Mouse (Mus musculus) forebrain, embryonic 15.5 days (tissue): ENCODE data around the gene 6030445D17Rik. TPM values are rescaled to one million over a fixed set of nuclear protein-coding genes. Genes with fewer than 3 reads are reported as not detected.

ENCODE experiments used
- ATAC-seq: fragments of 200-750 bp; cut with Nextera tagmentation; replicated peaks from 2 replicates; pipeline ENCODE4 v1.8.0; 2017; ENCODE audit warnings: mild to moderate bottlenecking, moderate TSS enrichment, moderate library complexity
- H3K27ac ChIP-seq: fragments of 300-500 bp; sonication (generic); replicated peaks from 2 replicates; pipeline ENCODE4 v1.5.1; 2015; ENCODE audit warnings: mild to moderate bottlenecking, inconsistent platforms
- H3K27me3 ChIP-seq: fragments of 300-500 bp; sonication (generic); 2 replicates; pipeline ENCODE4 v1.6.1; 2015; ENCODE audit warnings: inconsistent platforms
- H3K36me3 ChIP-seq: fragments of 300-500 bp; sonication (generic); 2 replicates; pipeline ENCODE4 v1.6.1; 2015; ENCODE audit warnings: mild to moderate bottlenecking, inconsistent platforms
- H3K4me1 ChIP-seq: fragments of 300-500 bp; sonication (generic); 2 replicates; pipeline ENCODE4 v1.6.1; 2015; ENCODE audit warnings: inconsistent platforms
- H3K4me2 ChIP-seq: fragments of 300-500 bp; sonication (generic); replicated peaks from 2 replicates; pipeline ENCODE4 v1.6.1; 2015; ENCODE audit warnings: mild to moderate bottlenecking, inconsistent platforms
- H3K4me3 ChIP-seq: fragments of 300-500 bp; sonication (generic); 2 replicates; pipeline ENCODE4 v1.5.1; 2015; ENCODE audit warnings: mild to moderate bottlenecking, inconsistent platforms
- H3K9ac ChIP-seq: fragments of 300-500 bp; sonication (generic); replicated peaks from 2 replicates; pipeline ENCODE4 v1.6.1; 2015; ENCODE audit warnings: mild to moderate bottlenecking, inconsistent platforms
- H3K9me3 ChIP-seq: fragments of 300-500 bp; sonication (generic); 2 replicates; pipeline ENCODE4 v1.6.1; 2016; ENCODE audit warnings: inconsistent platforms
- WGBS: fragments of 180-500 bp; shearing (Covaris S2); methylation state at CpG from one replicate; pipeline ENCODE4 v1.1.7; 2015; ENCODE audit warnings: mixed read lengths; 5-methylcytosine and 5-hydroxymethylcytosine counted together
- polyA plus RNA-seq: library from polyadenylated mRNA; unstranded; fragments of >200 nt; fragmentation: Nextera tagmentation; extraction: Ambion mirVana; gene quantifications from 2 replicates; pipeline ENCODE4 v1.2.1, GENCODE M21; 2015

Gene 6030445D17Rik
- polyA plus RNA-seq, 1 experiment from 2014 or later, result 0.57 TPM

DNA sequence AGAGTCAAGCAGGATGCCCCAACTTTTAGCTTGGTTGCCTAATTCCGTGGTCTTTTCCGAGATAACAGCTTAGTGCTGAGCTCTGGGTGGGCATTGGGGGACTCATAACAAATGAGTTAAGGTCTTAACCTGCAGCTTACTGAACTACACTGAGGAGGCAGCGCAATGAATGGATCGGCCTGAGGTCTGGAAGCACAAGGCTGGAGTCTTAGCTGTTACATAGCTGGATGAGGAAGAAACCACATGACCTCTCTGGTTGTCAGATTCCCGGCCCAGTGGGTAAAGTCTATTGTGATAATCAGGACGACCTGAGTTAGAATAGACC is 327 bp upstream of the 6030445D17Rik start:
- no peak overlapping the region for H3K27ac ChIP-seq
- peaks cover 16% of the 10 kb centered on the region for H3K4me1 ChIP-seq
- H3K4me2 ChIP-seq, result peak overlapping the region; percentile 90
- 13% methylated on average over 6 of the region's 6 CpGs for WGBS
- H3K36me3 ChIP-seq, result no peaks in the 10 kb centered on the region
- H3K9me3 ChIP-seq, result no peaks in the 10 kb centered on the region
- peak overlapping the region; percentile 59 for H3K4me3 ChIP-seq
- H3K9ac ChIP-seq, result peak overlapping the region; percentile 57
- H3K27me3 ChIP-seq, result peaks cover 25% of the 10 kb centered on the region
- no peak for ATAC-seq

DNA sequence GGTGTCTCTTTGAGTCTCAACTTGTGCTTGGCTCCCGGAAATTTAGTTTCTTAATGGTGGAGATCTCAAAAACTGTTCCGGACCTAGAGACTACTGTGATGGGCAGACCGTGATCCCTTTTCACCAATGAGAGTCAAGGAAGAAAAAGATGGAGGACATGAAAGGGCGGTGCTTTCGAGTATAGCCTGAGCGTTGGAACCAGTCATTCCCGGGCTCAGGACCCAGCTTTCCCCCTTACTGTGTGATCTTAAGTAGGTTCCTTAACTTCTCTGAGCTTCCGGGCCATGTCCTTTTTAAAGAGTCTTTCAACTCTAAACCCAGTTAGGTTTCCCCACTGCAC is 759 bp downstream of the 6030445D17Rik start:
- Histone ChIP-seq H3K4me1 (peaks cover 16% of the 10 kb centered on the region), H3K27me3 (peaks cover 25% of the 10 kb centered on the region), H3K36me3 (no peaks in the 10 kb centered on the region), H3K9ac (peak overlapping the region; percentile 57), H3K27ac (peak overlapping the region; percentile 29), H3K9me3 (no peaks in the 10 kb centered on the region), H3K4me2 (peak overlapping the region; percentile 90), H3K4me3 (peak overlapping the region; percentile 59)
- ATAC-seq, result peak; percentile 69
- under 1% methylated on average over 8 of the region's 8 CpGs for WGBS

DNA sequence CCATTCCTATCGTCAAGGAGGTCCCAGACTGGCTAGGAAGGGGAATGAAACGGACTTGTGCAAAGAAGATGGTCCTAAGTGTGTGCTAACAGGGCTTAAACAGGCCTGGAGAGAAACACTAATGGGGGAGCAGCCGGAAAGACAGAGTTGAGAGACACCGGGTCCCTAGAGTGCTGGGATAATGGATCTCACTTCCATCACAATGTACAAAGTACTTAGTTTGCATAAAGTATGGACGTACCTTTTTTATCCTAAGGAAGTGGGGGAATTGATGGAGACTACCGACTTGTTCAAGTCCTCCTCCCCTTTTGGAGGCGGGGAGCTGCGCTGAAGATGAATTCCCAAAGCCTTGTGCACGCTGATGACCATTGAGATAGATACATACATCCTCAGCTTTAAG is 1.4 kb downstream of the 6030445D17Rik start:
- Histone ChIP-seq H3K4me1 (peaks cover 16% of the 10 kb centered on the region), H3K27ac (no peak overlapping the region), H3K9me3 (no peaks in the 10 kb centered on the region), H3K36me3 (no peaks in the 10 kb centered on the region), H3K27me3 (peaks cover 25% of the 10 kb centered on the region), H3K9ac (peak overlapping the region; percentile 57), H3K4me2 (peak overlapping the region; percentile 90), H3K4me3 (peak overlapping the region; percentile 59)
- 18% methylated on average over 9 of the region's 9 CpGs for WGBS
- no peak for ATAC-seq

DNA sequence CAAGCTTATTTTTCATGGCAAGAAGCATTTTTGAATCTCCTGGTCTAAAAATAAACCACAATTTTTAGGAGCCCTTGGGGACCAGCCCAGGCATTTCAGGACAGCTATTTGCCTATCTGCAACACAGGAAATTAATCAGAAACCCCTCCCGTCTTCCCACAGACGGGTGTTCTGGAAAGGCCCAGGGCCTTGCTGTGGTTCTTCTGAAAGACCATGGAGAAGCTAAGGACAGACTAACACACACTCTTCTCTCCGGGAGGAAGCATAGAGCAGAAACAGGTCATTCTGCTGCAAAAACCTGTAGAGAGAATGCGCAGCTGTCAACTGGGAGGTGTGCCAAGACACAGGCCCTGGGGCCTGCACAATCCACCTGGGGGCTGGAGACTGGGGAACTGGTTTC is 4.2 kb downstream of the 6030445D17Rik start:
- WGBS, result 53% methylated on average over 4 of the region's 4 CpGs
- H3K4me2 ChIP-seq, result no peak overlapping the region

DNA sequence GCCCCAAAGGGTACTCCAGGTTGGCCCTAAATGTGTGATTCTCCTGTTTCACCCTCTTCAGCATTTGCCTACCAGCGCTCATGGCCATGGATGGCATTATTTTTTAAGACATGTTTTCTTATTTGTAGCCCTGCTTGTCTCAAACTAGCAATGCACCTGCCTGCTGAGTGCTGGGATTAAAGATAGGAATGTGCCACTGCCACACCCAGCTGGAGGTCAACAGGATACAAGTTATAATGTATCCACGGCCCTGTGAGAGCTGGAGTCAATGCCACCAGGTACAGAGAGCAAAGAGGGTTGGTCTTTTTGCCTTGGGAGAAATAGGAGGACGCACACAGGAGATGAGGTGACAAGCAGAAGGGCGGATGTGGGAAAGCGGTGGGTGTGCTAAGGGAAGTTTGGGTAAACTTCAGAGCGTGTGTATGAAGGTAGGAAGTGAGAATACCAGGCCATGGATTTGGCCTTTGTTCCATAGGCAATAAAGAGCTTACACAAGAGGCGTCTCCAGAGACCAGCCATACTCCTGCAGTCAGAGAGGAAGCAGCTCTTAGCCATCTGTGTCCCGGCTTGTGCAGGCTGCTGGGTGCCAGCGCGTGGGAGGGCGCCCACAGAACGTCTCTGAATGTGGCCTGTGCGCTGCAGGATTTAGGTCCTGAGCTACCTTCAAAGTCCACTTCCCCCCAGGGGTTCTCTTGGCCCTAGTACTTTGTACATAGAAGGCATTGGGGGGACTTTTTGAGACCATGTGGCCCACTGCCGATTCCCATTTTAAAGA is 6.7 kb downstream of the 6030445D17Rik start:
- Histone ChIP-seq H3K27ac (no peak overlapping the region), H3K9me3 (no peaks in the 10 kb centered on the region), H3K4me2 (peak overlapping the region; percentile 51; the same call in 1 of the 2 replicates), H3K4me1 (peaks cover 25% of the 10 kb centered on the region), H3K36me3 (no peaks in the 10 kb centered on the region), H3K27me3 (peaks cover 7% of the 10 kb centered on the region), H3K9ac (no peak overlapping the region), H3K4me3 (no peak overlapping the region)
- WGBS, result 83% methylated on average over 14 of the region's 14 CpGs
- ATAC-seq, result peak; percentile 11

More for the DNA sequence above, 4.2 kb downstream of the 6030445D17Rik start:
- Histone ChIP-seq H3K9ac (no peak overlapping the region), H3K4me1 (peaks cover 24% of the 10 kb centered on the region), H3K27me3 (peaks cover 18% of the 10 kb centered on the region), H3K4me3 (no peak overlapping the region), H3K9me3 (no peaks in the 10 kb centered on the region), H3K27ac (no peak overlapping the region), H3K36me3 (no peaks in the 10 kb centered on the region)
- ATAC-seq, result no peak

DNA sequence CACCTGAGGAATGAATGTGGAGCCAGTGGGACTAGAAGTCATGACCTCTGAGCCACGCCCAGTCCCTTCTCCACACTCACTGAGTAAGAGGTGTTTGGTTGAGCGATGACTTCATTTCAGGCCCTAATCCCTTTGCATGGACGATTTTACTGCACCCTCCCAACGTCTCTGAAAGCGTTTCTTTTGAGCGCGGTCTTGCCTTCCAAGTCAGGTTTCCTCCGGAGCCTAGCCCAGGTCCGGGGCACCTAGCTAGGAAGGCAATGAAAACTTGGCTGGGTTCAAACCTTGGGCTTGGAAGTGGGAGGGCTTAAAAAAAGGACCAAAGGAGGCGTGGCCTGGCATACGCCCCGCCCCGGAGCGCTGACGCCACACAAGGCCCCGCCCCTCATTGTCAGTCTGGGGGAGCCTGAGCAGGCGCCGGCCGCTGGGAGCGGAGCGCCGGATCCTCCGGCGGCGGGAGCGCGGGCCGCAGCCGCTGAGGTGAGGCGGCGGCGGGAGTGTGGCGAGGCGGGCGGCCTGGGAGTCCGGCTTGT is 7.4 kb downstream of the 6030445D17Rik start, which contains the start of gene Luzp1:
Luzp1 (plus strand) TSS at position 391 of the 533 bp plus-strand sequence.
- H3K9me3 ChIP-seq, result no peaks in the 10 kb centered on the region
- H3K36me3 ChIP-seq, result no peaks in the 10 kb centered on the region
- H3K4me1 ChIP-seq, result peaks cover 25% of the 10 kb centered on the region
- H3K27me3 ChIP-seq, result peaks cover under 1% of the 10 kb centered on the region; the same call in 1 of the 2 replicates
- H3K4me3 ChIP-seq, result peak within 1 kb of the TSS; percentile 88
- ATAC-seq, result peak; percentile 94
- WGBS, result under 1% methylated on average over 36 of the region's 36 CpGs
- H3K27ac ChIP-seq, result peak within 1 kb of the TSS; percentile 95
- peak within 1 kb of the TSS; percentile 73 for H3K9ac ChIP-seq
- H3K4me2 ChIP-seq, result peak within 1 kb of the TSS; percentile 51

DNA sequence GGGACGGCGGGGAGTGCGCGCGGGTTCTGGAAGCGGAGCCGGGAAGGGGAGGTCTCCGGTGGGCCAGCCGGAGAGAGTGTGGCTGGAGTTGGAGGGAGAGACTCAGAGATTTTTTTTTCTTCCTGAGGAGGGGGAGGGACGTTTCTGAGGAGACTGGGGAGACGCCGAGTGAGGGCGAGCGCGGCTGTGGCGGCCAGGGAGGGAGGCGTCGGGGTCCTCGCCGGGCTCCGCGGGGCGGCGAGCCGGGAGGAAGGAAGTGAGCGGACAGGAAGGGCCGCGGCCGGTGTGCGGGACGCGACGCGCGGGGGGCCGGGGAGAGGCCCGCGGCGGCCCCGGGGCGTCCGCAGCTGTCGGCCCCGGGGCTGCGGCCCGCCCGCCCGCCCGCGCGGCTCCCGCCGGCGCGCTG is 7.9 kb downstream of the 6030445D17Rik start:
- ATAC-seq, result peak; percentile 82
- H3K27me3 ChIP-seq, result no peaks in the 10 kb centered on the region

DNA sequence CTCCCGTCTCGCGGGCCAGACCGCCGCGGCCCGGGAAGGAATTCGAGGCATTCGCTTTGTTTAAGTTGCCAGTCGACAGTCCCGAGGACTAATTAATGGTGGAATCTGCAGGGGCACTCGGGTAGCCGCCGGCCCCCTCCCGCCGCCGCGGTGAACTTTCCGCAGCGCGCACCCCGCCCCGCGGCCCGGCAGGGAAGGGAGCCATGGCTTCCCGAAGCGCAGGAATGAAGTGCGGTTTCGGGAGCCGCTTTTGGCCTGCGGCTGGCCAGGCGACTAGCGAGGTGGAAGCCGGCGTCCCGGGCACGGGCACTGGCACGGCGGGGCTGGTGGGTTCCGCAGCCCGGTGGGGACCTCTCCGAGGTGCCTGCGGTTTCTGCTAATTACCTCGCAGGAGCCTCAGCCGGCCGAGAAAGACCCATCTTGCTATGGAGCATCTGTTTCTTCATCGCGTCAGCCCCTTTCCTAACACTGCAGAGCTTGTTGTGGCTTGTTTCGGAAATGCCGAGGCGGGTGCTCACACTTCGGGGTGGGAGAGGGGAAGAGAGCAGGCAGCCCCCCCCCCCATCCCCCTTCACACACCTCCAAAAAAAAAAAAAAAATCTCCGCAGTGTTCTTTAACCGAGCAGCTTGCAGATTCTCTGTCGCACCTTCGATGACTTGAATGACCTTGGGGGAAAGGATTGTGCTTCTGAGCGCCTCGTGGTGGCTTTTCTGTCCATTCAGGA is 8.5 kb downstream of the 6030445D17Rik start:
- ATAC-seq, result peak; percentile 20; the same call in 1 of the 2 replicates
- Histone ChIP-seq H3K4me1 (peaks cover 25% of the 10 kb centered on the region), H3K27me3 (no peaks in the 10 kb centered on the region), H3K27ac (peak overlapping the region; percentile 95), H3K9me3 (no peaks in the 10 kb centered on the region), H3K4me3 (peak overlapping the region; percentile 88), H3K9ac (peak overlapping the region; percentile 73), H3K36me3 (no peaks in the 10 kb centered on the region), H3K4me2 (peak overlapping the region; percentile 51)
- WGBS, result under 1% methylated on average over 57 of the region's 58 CpGs

More for the DNA sequence above, 7.9 kb downstream of the 6030445D17Rik start:
- H3K4me2 ChIP-seq, result peak overlapping the region; percentile 51
- H3K4me3 ChIP-seq, result peak overlapping the region; percentile 88
- H3K9me3 ChIP-seq, result no peaks in the 10 kb centered on the region
- H3K4me1 ChIP-seq, result peaks cover 25% of the 10 kb centered on the region
- H3K36me3 ChIP-seq, result no peaks in the 10 kb centered on the region
- peak overlapping the region; percentile 73 for H3K9ac ChIP-seq
- H3K27ac ChIP-seq, result peak overlapping the region; percentile 95
- 0% methylated on average over 17 of the region's 55 CpGs for WGBS

DNA sequence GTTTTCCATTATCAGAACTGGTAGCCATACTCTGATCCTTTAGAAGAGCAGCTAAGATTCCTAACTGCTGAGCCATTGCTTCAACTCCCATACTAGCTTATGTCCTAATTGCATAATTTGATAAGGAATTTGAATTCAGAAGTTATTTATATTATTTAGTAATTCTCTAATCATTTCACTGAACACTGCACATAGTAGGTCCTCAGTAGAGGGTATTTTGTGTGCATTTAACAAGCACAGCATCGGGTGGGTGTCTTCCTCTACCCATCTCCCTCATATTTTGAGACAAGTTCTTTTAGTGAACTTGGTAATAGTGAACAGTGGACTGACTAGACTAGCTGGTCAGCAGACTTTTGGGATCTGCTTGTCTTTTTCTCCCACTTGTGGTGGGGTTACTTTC is 14.6 kb downstream of the 6030445D17Rik start:
- no peaks in the 10 kb centered on the region for H3K9me3 ChIP-seq
- no peaks in the 10 kb centered on the region for H3K36me3 ChIP-seq
- peaks cover 8% of the 10 kb centered on the region for H3K4me1 ChIP-seq
- 100% methylated on average over 1 of the region's 1 CpGs for WGBS
- H3K27me3 ChIP-seq, result no peaks in the 10 kb centered on the region
- H3K9ac ChIP-seq, result no peak overlapping the region
- no peak overlapping the region for H3K4me3 ChIP-seq
- ATAC-seq, result no peak
- H3K4me2 ChIP-seq, result no peak overlapping the region
- H3K27ac ChIP-seq, result no peak overlapping the region

DNA sequence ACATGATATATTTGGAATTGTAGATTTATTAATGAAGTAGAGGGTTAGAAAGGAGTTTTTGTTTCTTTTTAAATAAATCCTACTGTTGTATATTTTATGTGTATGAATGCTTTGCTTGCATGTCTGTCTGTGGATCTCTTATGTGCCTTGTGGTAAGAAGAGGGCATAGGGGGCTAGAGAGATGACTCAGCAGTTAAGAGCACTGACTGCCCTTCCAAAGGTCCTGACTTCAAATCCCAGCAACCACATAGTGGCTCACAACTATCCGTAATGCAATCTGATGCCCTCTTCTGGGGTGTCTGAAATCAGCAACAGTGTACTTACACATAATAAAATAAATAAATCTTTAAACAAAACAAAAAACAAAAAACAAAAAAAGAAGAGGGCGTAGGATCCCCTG is 24.5 kb downstream of the 6030445D17Rik start:
- no peak overlapping the region for H3K4me3 ChIP-seq
- no peak overlapping the region for H3K4me2 ChIP-seq
- no peaks in the 10 kb centered on the region for H3K27me3 ChIP-seq
- no peak overlapping the region for H3K27ac ChIP-seq
- H3K4me1 ChIP-seq, result no peaks in the 10 kb centered on the region
- ATAC-seq, result no peak
- WGBS, result 90% methylated on average over 2 of the region's 2 CpGs
- no peaks in the 10 kb centered on the region for H3K36me3 ChIP-seq
- no peaks in the 10 kb centered on the region for H3K9me3 ChIP-seq
- H3K9ac ChIP-seq, result no peak overlapping the region

DNA sequence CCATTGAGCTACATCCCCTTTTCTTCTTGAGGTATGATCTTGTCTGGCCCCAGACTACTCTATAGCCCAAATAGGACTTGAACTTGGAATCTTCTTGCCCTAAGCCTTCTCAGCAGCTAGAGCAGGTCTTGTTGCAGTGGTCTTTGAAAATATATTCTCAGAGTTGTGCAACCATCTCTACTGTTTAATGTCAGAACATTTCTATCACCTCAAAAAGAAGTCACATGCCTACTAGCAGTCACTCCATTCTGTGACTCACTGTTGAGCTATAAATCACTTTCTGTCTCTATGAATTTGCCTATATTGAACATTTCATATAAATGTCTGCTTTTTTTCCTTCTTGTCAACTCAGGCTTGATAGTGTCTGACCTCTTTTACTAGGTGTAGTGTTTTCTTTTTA is 33.9 kb downstream of the 6030445D17Rik start:
- Histone ChIP-seq H3K4me3 (no peak overlapping the region), H3K27me3 (no peaks in the 10 kb centered on the region), H3K9ac (no peak overlapping the region), H3K9me3 (no peaks in the 10 kb centered on the region), H3K4me2 (no peak overlapping the region), H3K27ac (no peak overlapping the region), H3K36me3 (no peaks in the 10 kb centered on the region), H3K4me1 (0 out of 2 replicates have a peak, but pooled peaks cover 3% of the 10 kb centered on the region)
- ATAC-seq, result no peak
